Mouse (Mus musculus): Measurements from ENCODE around the gene Tmem270. TPM values are rescaled to one million over a fixed set of nuclear protein-coding genes. Genes with fewer than 3 reads are reported as not detected.

The Tmem270 gene
- total RNA-seq (2023) = not detected

DNA sequence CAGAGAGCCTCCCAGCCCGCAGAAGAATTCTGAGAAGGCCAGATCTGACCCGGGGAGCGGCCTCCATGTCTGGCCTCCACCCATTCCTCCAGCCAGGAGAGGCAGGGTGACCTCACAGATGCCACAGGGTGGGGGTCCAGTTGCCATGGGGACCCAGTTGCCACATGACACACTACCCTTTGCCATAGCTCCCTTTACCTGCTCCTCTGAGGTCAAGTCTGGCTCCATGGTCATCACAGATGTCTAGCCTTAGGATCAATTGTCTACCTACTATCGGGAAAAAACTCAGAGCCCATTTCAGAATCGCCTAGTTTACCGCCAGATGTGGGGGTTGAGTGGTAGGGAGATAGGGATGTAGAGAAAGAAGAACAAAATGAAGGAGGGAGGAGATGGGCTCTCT, at the start of gene Tmem270:
Tmem270 (minus strand) TSS at position 101 of the 400 bp plus-strand sequence.

DNA sequence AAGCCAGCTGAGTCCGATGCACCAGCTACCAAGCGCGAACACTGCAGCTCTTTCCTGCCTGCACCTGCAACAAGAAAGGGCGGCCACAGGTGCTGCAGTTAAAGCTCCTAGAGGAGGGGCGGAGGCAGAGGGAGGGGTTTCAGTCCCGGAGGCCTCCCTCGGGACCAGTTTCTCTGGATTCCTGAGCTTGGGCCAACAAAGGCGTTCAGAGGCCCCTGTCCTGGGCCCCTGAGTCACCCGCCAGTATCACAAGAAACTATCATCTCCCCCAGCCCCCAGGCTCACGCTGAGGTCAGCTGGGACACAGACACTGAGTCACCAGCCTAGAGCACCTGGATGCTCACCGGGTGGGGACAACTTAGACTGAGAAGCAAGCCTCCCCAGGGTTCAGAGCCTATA, 40.3 kb upstream of the Tmem270 start, which contains the start of gene Cldn4:
Cldn4 (minus strand) TSS at position 78 of the 399 bp plus-strand sequence.

GRCm38 (mm10) chr5:134932179-134932902, 25.8 kb upstream of the Tmem270 start, which contains the start of gene Mettl27:
TSS of gene Mettl27 (plus strand) at chr5:134932368.

GRCm38 (mm10) chr5:134915311-134915710, 8.8 kb upstream of the Tmem270 start, which contains the start of gene Cldn13:
TSS of gene Cldn13 (minus strand) at chr5:134915526.

Other genes starting within 250 kb of the Tmem270 start
- gene Limk1, start 218.1 kb downstream of the Tmem270 start, total RNA-seq (2023) = 10 to 100 TPM in 1 of 2 experiments, 1 to 10 TPM in 1; 8.6 to 10.3 TPM
- not detected for gene Eln, start 159.4 kb downstream of the Tmem270 start, total RNA-seq (2023)
- gene Cldn13, start 8.8 kb upstream of the Tmem270 start, total RNA-seq (2023) = 10 to 100 TPM; 23.0 to 34.6 TPM
- 1 to 10 TPM; 1.3 to 6.4 TPM for gene Mettl27, start 25.6 kb upstream of the Tmem270 start, total RNA-seq (2023)
- gene Cldn4, start 40.2 kb upstream of the Tmem270 start, total RNA-seq (2023) = not detected
- not detected for gene Cldn3, start 79.5 kb upstream of the Tmem270 start, total RNA-seq (2023)
- 10 to 100 TPM; 20.8 to 24.5 TPM for gene Abhd11, start 102.4 kb upstream of the Tmem270 start, total RNA-seq (2023)
- gene Stx1a, start 116.7 kb upstream of the Tmem270 start, total RNA-seq (2023) = under 1 TPM; 0.46 to 0.53 TPM
- 10 to 100 TPM; 12.1 to 13.1 TPM for gene Dnajc30, start 157.5 kb upstream of the Tmem270 start, total RNA-seq (2023)
- 10 to 100 TPM; 28.8 to 29.4 TPM for gene Bud23, start 158.2 kb upstream of the Tmem270 start, total RNA-seq (2023)
- gene Vps37d, start 171.5 kb upstream of the Tmem270 start, total RNA-seq (2023) = not detected
- 1 to 10 TPM; 1.1 to 1.3 TPM for gene Mlxipl, start 183.2 kb upstream of the Tmem270 start, total RNA-seq (2023)
- 10 to 100 TPM in 1 of 2 experiments, 1 to 10 TPM in 1; 8.3 to 10.7 TPM for gene Tbl2, start 242.9 kb upstream of the Tmem270 start, total RNA-seq (2023)